Mouse (Mus musculus) kidney, postnatal 0 days (tissue): ENCODE measurements at regions not wholly inside any gene's neighbourhood (a gene's known extent, or its start where the extent isn't known, plus 50 kb on each side); places are given as distances from the start of the nearest gene placed in this dataset.
A peak's percentile ranks its signal among the peaks of the same experiment; 100 is the strongest.

ENCODE experiments used
- ATAC-seq: fragments of 200-750 bp; cut with Nextera tagmentation; replicated peaks from 2 replicates; pipeline ENCODE4 v1.8.0; 2017; ENCODE audit warnings: low read depth, moderate number of reproducible peaks, moderate TSS enrichment, moderate library complexity; ENCODE audit not compliant: low FRiP score
- DNase-seq: peaks from one replicate; pipeline ENCODE4 v3.0.0-alpha.2; 2016; ENCODE audit warnings: low spot score
- H3K27ac ChIP-seq: fragments of 300-500 bp; sonication (generic); 2 replicates; pipeline ENCODE4 v1.5.1; 2014; ENCODE audit warnings: mild to moderate bottlenecking
- H3K27me3 ChIP-seq: fragments of 300-500 bp; sonication (generic); 2 replicates; pipeline ENCODE4 v1.6.1; 2014; ENCODE audit warnings: low read length, mixed read lengths; ENCODE audit not compliant: insufficient read depth
- H3K36me3 ChIP-seq: fragments of 300-500 bp; sonication (generic); 2 replicates; pipeline ENCODE4 v1.6.1; 2014; ENCODE audit warnings: low read length, mixed read lengths; ENCODE audit not compliant: insufficient read depth
- H3K4me1 ChIP-seq: fragments of 300-500 bp; sonication (generic); replicated peaks from 2 replicates; pipeline ENCODE4 v1.6.1; 2014; ENCODE audit warnings: antibody characterized with exemption, low read length, mixed read lengths; ENCODE audit not compliant: insufficient read depth
- H3K4me2 ChIP-seq: fragments of 300-500 bp; sonication (generic); 2 replicates; pipeline ENCODE4 v1.6.1; 2014; ENCODE audit warnings: mild to moderate bottlenecking, low read length, moderate library complexity, mixed read lengths
- H3K4me3 ChIP-seq: fragments of 300-500 bp; sonication (generic); replicated peaks from 2 replicates; pipeline ENCODE4 v1.5.1; 2014; ENCODE audit warnings: low read depth, low read length
- H3K9ac ChIP-seq: fragments of 300-500 bp; sonication (generic); 2 replicates; pipeline ENCODE4 v1.6.1; 2014; ENCODE audit warnings: low read depth, low read length
- H3K9me3 ChIP-seq: fragments of 300-500 bp; sonication (generic); replicated peaks from 2 replicates; pipeline ENCODE4 v1.6.1; 2016; ENCODE audit warnings: low read length, inconsistent platforms, mixed read lengths
- CTCF ChIP-seq: IDR thresholded peaks from 2 replicates; pipeline ENCODE4 v1.5.1; 2016; ENCODE audit warnings: antibody characterized with exemption, low read depth, mild to moderate bottlenecking, moderate library complexity
- WGBS: fragments of 180-500 bp; shearing (Covaris S2); extraction: QIAGEN DNeasy Blood & Tissue Kit; methylation state at CpG from one replicate; pipeline ENCODE4 v1.1.7; 2014; 5-methylcytosine and 5-hydroxymethylcytosine counted together

GRCm38 (mm10) chr9:47372296-47372695, 157.7 kb upstream of the Cadm1 start:
- Histone ChIP-seq H3K36me3 (no peaks in the 10 kb centered on the region), H3K9me3 (no peaks in the 10 kb centered on the region), H3K4me3 (no peak overlapping the region), H3K27me3 (no peaks in the 10 kb centered on the region), H3K9ac (no peak overlapping the region), H3K4me1 (peaks cover 7% of the 10 kb centered on the region), H3K27ac (no peak overlapping the region), H3K4me2 (no peak overlapping the region)
- DNase-seq (no peak), ATAC-seq (no peak)
- WGBS, result 83% methylated on average over 7 of the region's 7 CpGs
- no peak for TF ChIP-seq CTCF

GRCm38 (mm10) chr9:47374086-47374485, 155.9 kb upstream of the Cadm1 start:
- TF ChIP-seq CTCF, result no peak
- H3K9ac ChIP-seq, result no peak overlapping the region
- DNase-seq (no peak), ATAC-seq (no peak)
- H3K4me1 ChIP-seq, result no peaks in the 10 kb centered on the region
- H3K4me2 ChIP-seq, result no peak overlapping the region
- no peaks in the 10 kb centered on the region for H3K36me3 ChIP-seq
- WGBS, result 98% methylated on average over 7 of the region's 7 CpGs
- H3K9me3 ChIP-seq, result no peaks in the 10 kb centered on the region
- no peaks in the 10 kb centered on the region for H3K27me3 ChIP-seq
- no peak overlapping the region for H3K27ac ChIP-seq
- H3K4me3 ChIP-seq, result no peak overlapping the region

- 66% methylated on average over 1 of the region's 1 CpGs for WGBS
- Histone ChIP-seq H3K36me3 (no peaks in the 10 kb centered on the region), H3K4me3 (no peak overlapping the region), H3K4me1 (no peaks in the 10 kb centered on the region), H3K9me3 (no peaks in the 10 kb centered on the region), H3K27me3 (no peaks in the 10 kb centered on the region), H3K27ac (no peak overlapping the region), H3K4me2 (no peak overlapping the region), H3K9ac (no peak overlapping the region)
- DNase-seq (no peak), ATAC-seq (no peak)
- no peak for TF ChIP-seq CTCF
These were observed 153.3 kb upstream of the Cadm1 start for GRCm38 (mm10) chr9:47376645-47377044.

- ATAC-seq, result no peak
- H3K27ac ChIP-seq, result no peak overlapping the region
- no peaks in the 10 kb centered on the region for H3K36me3 ChIP-seq
- WGBS, result 82% methylated on average over 5 of the region's 5 CpGs
- H3K9me3 ChIP-seq, result no peaks in the 10 kb centered on the region
- no peaks in the 10 kb centered on the region for H3K27me3 ChIP-seq
- no peak for TF ChIP-seq CTCF
- no peak overlapping the region for H3K4me2 ChIP-seq
- H3K4me3 ChIP-seq, result no peak overlapping the region
- H3K4me1 ChIP-seq, result no peaks in the 10 kb centered on the region
- H3K9ac ChIP-seq, result no peak overlapping the region
- no peak for DNase-seq
These were observed 151.4 kb upstream of the Cadm1 start for GRCm38 (mm10) chr9:47378541-47378940.

- Histone ChIP-seq H3K4me2 (no peak overlapping the region), H3K4me3 (no peak overlapping the region), H3K4me1 (0 out of 2 replicates have a peak, but pooled peaks cover 8% of the 10 kb centered on the region), H3K9ac (no peak overlapping the region), H3K9me3 (no peaks in the 10 kb centered on the region), H3K27ac (no peak overlapping the region), H3K36me3 (no peaks in the 10 kb centered on the region), H3K27me3 (no peaks in the 10 kb centered on the region)
- no peak for TF ChIP-seq CTCF
- WGBS, result 58% methylated on average over 7 of the region's 7 CpGs
- DNase-seq, result no peak
- no peak for ATAC-seq
These were observed 149.6 kb upstream of the Cadm1 start for GRCm38 (mm10) chr9:47380361-47380760.

- H3K27ac ChIP-seq, result no peak overlapping the region
- peak; percentile 18 for DNase-seq
- H3K9me3 ChIP-seq, result no peaks in the 10 kb centered on the region
- no peak overlapping the region for H3K4me2 ChIP-seq
- no peak; the same call in 1 of the 2 replicates for ATAC-seq
- no peaks in the 10 kb centered on the region for H3K36me3 ChIP-seq
- no peak overlapping the region for H3K9ac ChIP-seq
- no peak for TF ChIP-seq CTCF
- H3K4me1 ChIP-seq, result 0 out of 2 replicates have a peak, but pooled peaks cover 14% of the 10 kb centered on the region
- no peak overlapping the region for H3K4me3 ChIP-seq
- 47% methylated on average over 4 of the region's 4 CpGs for WGBS
- no peaks in the 10 kb centered on the region for H3K27me3 ChIP-seq
These were observed 145.7 kb upstream of the Cadm1 start for GRCm38 (mm10) chr9:47384185-47384854.

- Histone ChIP-seq H3K9me3 (no peaks in the 10 kb centered on the region), H3K4me2 (no peak overlapping the region), H3K4me1 (0 out of 2 replicates have a peak, but pooled peaks cover 14% of the 10 kb centered on the region), H3K36me3 (no peaks in the 10 kb centered on the region), H3K9ac (no peak overlapping the region), H3K27ac (no peak overlapping the region), H3K27me3 (no peaks in the 10 kb centered on the region), H3K4me3 (no peak overlapping the region)
- TF ChIP-seq CTCF, result no peak
- ATAC-seq (no peak), DNase-seq (no peak)
- WGBS, result 69% methylated on average over 11 of the region's 11 CpGs
These were observed 143.3 kb upstream of the Cadm1 start for GRCm38 (mm10) chr9:47386646-47387045.
